Mouse (Mus musculus) liver, postnatal 0 days (tissue): Measurements from ENCODE around the gene Pdss2. TPM values are rescaled to one million over a fixed set of nuclear protein-coding genes. Genes with fewer than 3 reads are reported as not detected.

ENCODE experiments used
- ATAC-seq: fragments of 200-750 bp; cut with Nextera tagmentation; 2 replicates; pipeline ENCODE4 v1.8.0; 2017; ENCODE audit warnings: mild to moderate bottlenecking, moderate library complexity
- DNase-seq: peaks from one replicate; pipeline ENCODE4 v3.0.0-alpha.2; 2016
- H3K27ac ChIP-seq: fragments of 300-500 bp; sonication (generic); 2 replicates; pipeline ENCODE4 v1.5.1; 2014; ENCODE audit warnings: antibody characterized with exemption, moderate library complexity, mild to moderate bottlenecking, low read depth
- H3K27me3 ChIP-seq: fragments of 300-500 bp; sonication (generic); 2 replicates; pipeline ENCODE4 v1.6.1; 2014; ENCODE audit warnings: low read length, control low read depth, mixed read lengths; ENCODE audit not compliant: insufficient read depth
- H3K36me3 ChIP-seq: fragments of 300-500 bp; sonication (generic); replicated peaks from 2 replicates; pipeline ENCODE4 v1.6.1; 2014; ENCODE audit warnings: mild to moderate bottlenecking, control low read depth, low read length, moderate library complexity, mixed read lengths; ENCODE audit not compliant: insufficient read depth
- H3K4me1 ChIP-seq: fragments of 300-500 bp; sonication (generic); 2 replicates; pipeline ENCODE4 v1.6.1; 2014; ENCODE audit warnings: antibody characterized with exemption, mild to moderate bottlenecking, control low read depth; ENCODE audit not compliant: insufficient read depth
- H3K4me2 ChIP-seq: fragments of 300-500 bp; sonication (generic); 2 replicates; pipeline ENCODE4 v1.6.1; 2014; ENCODE audit warnings: low read depth, mild to moderate bottlenecking, low read length, moderate library complexity, mixed read lengths
- H3K4me3 ChIP-seq: fragments of 300-500 bp; sonication (generic); 2 replicates; pipeline ENCODE4 v1.5.1; 2014; ENCODE audit warnings: low read depth, low read length
- H3K9ac ChIP-seq: fragments of 300-500 bp; sonication (generic); replicated peaks from 2 replicates; pipeline ENCODE4 v1.6.1; 2014; ENCODE audit warnings: mild to moderate bottlenecking, moderate library complexity
- H3K9me3 ChIP-seq: fragments of 300-500 bp; sonication (generic); 2 replicates; pipeline ENCODE4 v1.6.1; 2016; ENCODE audit warnings: mild to moderate bottlenecking, control low read depth, low read length, mixed read lengths
- CTCF ChIP-seq: sonication (generic); IDR thresholded peaks from 2 replicates; pipeline ENCODE4 v1.5.1; 2016; ENCODE audit warnings: antibody characterized with exemption, low read depth
- EP300 ChIP-seq: IDR thresholded peaks from 2 replicates; pipeline ENCODE4 v1.6.1; 2016; ENCODE audit warnings: antibody characterized with exemption, low read depth, mild to moderate bottlenecking
- WGBS: fragments of 180-500 bp; shearing (Covaris S2); extraction: QIAGEN DNeasy Blood & Tissue Kit; methylation state at CpG from one replicate; pipeline ENCODE4 v1.1.7; 2014; ENCODE audit not compliant: insufficient replicate concordance; 5-methylcytosine and 5-hydroxymethylcytosine counted together
- polyA plus RNA-seq: library from polyadenylated mRNA; unstranded; fragments of >200 nt; fragmentation: Nextera tagmentation; extraction: Ambion mirVana; gene quantifications from 2 replicates; pipeline ENCODE4 v1.2.1, GENCODE M21; 2015

Pdss2 gene
- polyA plus RNA-seq, 1 experiment from 2014 or later, result 4.5 TPM

GRCm38 (mm10) chr10:43489550-43489949 lies 268.3 kb downstream of the Pdss2 start:
- H3K27me3 ChIP-seq, result no peaks in the 10 kb centered on the region
- H3K4me3 ChIP-seq, result no peak overlapping the region
- H3K9me3 ChIP-seq, result no peaks in the 10 kb centered on the region
- 39% methylated on average over 6 of the region's 6 CpGs for WGBS
- no peak overlapping the region for H3K9ac ChIP-seq
- no peak for TF ChIP-seq EP300
- TF ChIP-seq CTCF, result no peak
- peaks cover 20% of the 10 kb centered on the region for H3K4me1 ChIP-seq
- 0 out of 2 replicates have a peak overlapping the region, but pooled peaks have one; percentile 34 for H3K27ac ChIP-seq
- no peak overlapping the region for H3K4me2 ChIP-seq
- ATAC-seq (peak; percentile 47; the same call in 1 of the 2 replicates), DNase-seq (no peak)
- H3K36me3 ChIP-seq, result no peaks in the 10 kb centered on the region

DNA sequence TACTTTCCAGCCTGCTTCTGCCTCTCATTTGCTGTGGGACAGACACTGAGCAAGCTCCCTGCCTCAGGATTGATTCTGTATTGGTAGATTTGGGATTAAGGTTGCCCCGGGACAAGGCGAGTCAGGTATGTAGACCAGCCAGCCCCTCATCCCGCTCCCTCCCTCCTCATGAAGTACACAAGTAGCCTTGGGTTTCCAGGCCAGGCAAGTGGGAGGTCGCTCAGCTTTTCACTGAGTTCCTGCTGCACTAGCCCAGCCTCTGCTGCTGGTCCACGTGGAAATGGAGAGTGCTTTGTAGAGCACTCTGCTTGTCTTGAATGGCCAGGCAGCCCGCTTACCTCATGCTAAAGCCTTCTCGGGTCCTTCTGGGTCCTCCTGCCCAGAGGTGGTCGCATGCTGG lies 268.7 kb downstream of the Pdss2 start:
- Histone ChIP-seq H3K4me1 (peaks cover 20% of the 10 kb centered on the region), H3K4me2 (no peak overlapping the region), H3K4me3 (no peak overlapping the region), H3K9ac (no peak overlapping the region), H3K36me3 (no peaks in the 10 kb centered on the region), H3K27ac (peak overlapping the region; percentile 69), H3K27me3 (no peaks in the 10 kb centered on the region), H3K9me3 (no peaks in the 10 kb centered on the region)
- no peak for DNase-seq
- WGBS, result 68% methylated on average over 8 of the region's 8 CpGs
- no peak for TF ChIP-seq EP300
- no peak for TF ChIP-seq CTCF
- no peak for ATAC-seq

DNA sequence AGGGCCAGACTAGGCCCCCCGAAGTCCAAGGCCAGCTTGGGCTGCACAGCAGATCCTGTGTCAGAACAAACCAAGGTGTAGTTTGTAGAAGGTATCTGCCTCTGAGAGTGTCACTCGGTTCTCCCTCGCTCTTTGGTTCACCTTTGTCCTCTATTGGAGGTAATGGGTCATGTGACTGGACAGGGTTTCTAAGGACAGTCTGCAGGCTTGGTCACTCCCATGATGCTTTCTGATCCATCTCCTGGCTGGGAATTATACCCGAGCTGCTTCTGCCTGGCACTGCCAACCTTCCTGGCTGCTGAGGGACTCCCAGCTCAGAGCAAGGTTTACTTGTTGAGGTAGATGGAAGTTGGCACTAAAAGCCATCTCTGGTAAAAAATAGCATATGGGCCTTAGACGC lies 269.6 kb downstream of the Pdss2 start:
- Histone ChIP-seq H3K27me3 (no peaks in the 10 kb centered on the region), H3K9me3 (no peaks in the 10 kb centered on the region), H3K4me3 (no peak overlapping the region), H3K4me1 (peaks cover 20% of the 10 kb centered on the region), H3K36me3 (no peaks in the 10 kb centered on the region; the same call in 1 of the 2 replicates), H3K27ac (peak overlapping the region; percentile 69), H3K9ac (no peak overlapping the region), H3K4me2 (no peak overlapping the region)
- DNase-seq (no peak), ATAC-seq (peak; percentile 80)
- no peak for TF ChIP-seq CTCF
- no peak for TF ChIP-seq EP300
- WGBS, result 70% methylated on average over 5 of the region's 5 CpGs

- no peak for TF ChIP-seq EP300
- TF ChIP-seq CTCF, result no peak
- WGBS, result 90% methylated on average over 4 of the region's 4 CpGs
- no peaks in the 10 kb centered on the region for H3K36me3 ChIP-seq
These were observed 281.3 kb downstream of the Pdss2 start for GRCm38 (mm10) chr10:43502599-43502998.

DNA sequence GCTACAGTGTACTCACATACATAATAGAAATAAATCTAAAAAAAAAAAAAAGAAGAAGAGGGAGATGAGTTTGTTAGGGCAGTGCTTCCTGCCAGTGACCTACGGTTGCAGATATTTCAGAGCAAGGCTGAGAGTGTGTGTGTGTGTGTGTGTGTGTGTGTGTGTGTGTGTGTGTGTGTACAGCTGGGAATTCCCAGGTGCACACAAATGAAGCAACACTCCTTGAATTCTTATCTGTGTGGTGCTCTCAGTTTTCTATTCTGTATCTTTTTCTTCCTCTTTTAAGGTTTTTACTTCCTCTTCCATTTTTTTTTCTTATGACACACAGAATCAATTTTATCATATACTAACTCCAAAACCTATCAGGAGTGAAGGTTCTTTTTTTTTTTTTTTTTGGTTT lies 283.0 kb downstream of the Pdss2 start:
- 50% methylated on average over 1 of the region's 1 CpGs for WGBS
- TF ChIP-seq CTCF (no peak), EP300 (no peak)
- no peak overlapping the region for H3K4me3 ChIP-seq
- no peak for ATAC-seq
- no peak overlapping the region for H3K4me2 ChIP-seq
- no peaks in the 10 kb centered on the region for H3K36me3 ChIP-seq
- no peak overlapping the region for H3K27ac ChIP-seq
- H3K9me3 ChIP-seq, result no peaks in the 10 kb centered on the region
- no peak overlapping the region for H3K9ac ChIP-seq
- H3K27me3 ChIP-seq, result no peaks in the 10 kb centered on the region
- DNase-seq, result no peak
- H3K4me1 ChIP-seq, result no peaks in the 10 kb centered on the region; the same call in 1 of the 2 replicates

More at GRCm38 (mm10) chr10:43502599-43502998, 281.3 kb downstream of the Pdss2 start:
- Histone ChIP-seq H3K4me2 (no peak overlapping the region), H3K4me1 (no peaks in the 10 kb centered on the region), H3K4me3 (no peak overlapping the region), H3K27me3 (no peaks in the 10 kb centered on the region), H3K27ac (no peak overlapping the region), H3K9me3 (no peaks in the 10 kb centered on the region), H3K9ac (no peak overlapping the region)
- ATAC-seq, result no peak
- DNase-seq, result no peak

- Histone ChIP-seq H3K27me3 (no peaks in the 10 kb centered on the region), H3K27ac (no peak overlapping the region), H3K9ac (no peak overlapping the region), H3K4me2 (no peak overlapping the region), H3K4me1 (no peaks in the 10 kb centered on the region; the same call in 1 of the 2 replicates), H3K4me3 (no peak overlapping the region), H3K36me3 (peaks cover 4% of the 10 kb centered on the region; the same call in 1 of the 2 replicates), H3K9me3 (no peaks in the 10 kb centered on the region)
- ATAC-seq (no peak), DNase-seq (no peak)
- WGBS, result 75% methylated on average over 4 of the region's 4 CpGs
- no peak for TF ChIP-seq CTCF
- TF ChIP-seq EP300, result no peak
These were observed 285.8 kb downstream of the Pdss2 start for GRCm38 (mm10) chr10:43507051-43507450.

- H3K9me3 ChIP-seq, result no peaks in the 10 kb centered on the region
- DNase-seq, result peak; percentile 35
- peak; percentile 63 for ATAC-seq
- WGBS, result 76% methylated on average over 7 of the region's 7 CpGs
- TF ChIP-seq EP300, result no peak
- no peak for TF ChIP-seq CTCF
- no peaks in the 10 kb centered on the region for H3K27me3 ChIP-seq
- no peak overlapping the region for H3K4me3 ChIP-seq
- H3K27ac ChIP-seq, result no peak overlapping the region
- H3K9ac ChIP-seq, result no peak overlapping the region
- peaks cover 6% of the 10 kb centered on the region; the same call in 1 of the 2 replicates for H3K36me3 ChIP-seq
- H3K4me1 ChIP-seq, result peaks cover 3% of the 10 kb centered on the region
- no peak overlapping the region for H3K4me2 ChIP-seq
These were observed 287.9 kb downstream of the Pdss2 start for GRCm38 (mm10) chr10:43509228-43509627.
